Mouse (Mus musculus) cerebellum, postnatal 10 days (tissue): ENCODE results near the gene Cyp2j8.
A peak's percentile ranks its signal among the peaks of the same experiment; 100 is the strongest.
"Not testable (repeated sequence)": the region's sequence is repeated elsewhere in the genome, so short reads cannot be mapped to it uniquely, and the experiment has no call there.

Experiments used
- DNase-seq, 2 experiments: peaks; one replicate each; pipeline ENCODE4 v3.0.0; 2021; ENCODE audit warnings: mixed read lengths in 2 of 2

Gene Cyp2j8

DNA sequence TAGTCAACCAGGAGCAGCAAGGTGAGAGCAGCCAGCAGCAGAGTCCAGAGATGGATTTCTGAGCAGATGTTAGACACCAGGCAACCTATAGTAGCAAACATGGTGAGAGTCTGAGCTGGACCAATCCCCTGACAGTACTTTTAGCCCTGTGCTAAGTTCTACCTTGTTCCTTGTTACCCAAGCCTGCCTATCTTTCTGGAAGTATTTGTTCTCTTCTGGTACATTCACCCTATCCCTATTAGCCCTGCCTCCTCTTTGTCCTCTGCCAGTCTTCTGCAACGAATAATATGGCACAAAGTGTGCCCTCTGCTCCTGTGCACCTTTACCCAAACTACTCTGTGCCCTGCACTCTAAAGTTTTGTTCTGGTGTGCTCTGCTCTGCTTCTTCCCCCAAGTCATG is at the start of gene Cyp2j8:
Cyp2j8 (minus strand) TSS at position 101 of the 400 bp plus-strand sequence.
- no peak for DNase-seq

DNA sequence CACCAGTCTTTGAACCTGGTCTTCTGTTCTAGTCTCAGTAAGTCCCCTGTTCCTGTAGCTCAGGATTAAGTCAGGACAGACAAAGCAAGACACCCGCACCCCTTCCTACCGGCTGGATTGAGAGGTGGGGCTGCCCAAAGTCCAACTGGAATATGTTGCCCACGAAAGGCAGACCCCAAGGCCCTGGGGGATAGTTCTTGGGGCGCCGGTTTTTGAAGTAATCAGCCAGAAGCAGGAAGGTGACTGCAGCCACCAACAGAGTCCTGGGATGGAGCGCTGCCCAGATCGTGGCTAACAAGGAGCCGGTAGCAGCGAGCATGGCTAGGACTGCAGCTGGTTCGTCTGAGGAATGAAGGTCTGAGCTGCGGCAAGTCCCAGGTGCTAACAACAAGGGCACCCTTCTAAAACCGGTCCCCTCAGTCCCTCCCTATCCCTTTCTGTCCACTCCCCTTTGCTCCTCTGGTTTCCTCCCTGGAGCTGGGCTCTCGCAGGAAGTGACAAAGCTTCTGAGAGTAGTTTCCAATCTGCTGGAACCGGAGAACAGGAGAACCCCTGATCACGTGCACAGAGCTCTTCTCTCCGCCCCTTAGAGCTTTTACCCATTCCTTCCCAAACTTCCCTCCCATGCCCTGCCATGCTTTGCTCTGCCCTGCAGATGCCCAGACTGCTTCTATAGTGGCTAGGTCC is 46.1 kb upstream of the Cyp2j8 start, which contains the start of gene Cyp2j6:
Cyp2j6 (minus strand) TSS at position 529 of the 687 bp plus-strand sequence.
- DNase-seq, result peak; percentile 58

DNA sequence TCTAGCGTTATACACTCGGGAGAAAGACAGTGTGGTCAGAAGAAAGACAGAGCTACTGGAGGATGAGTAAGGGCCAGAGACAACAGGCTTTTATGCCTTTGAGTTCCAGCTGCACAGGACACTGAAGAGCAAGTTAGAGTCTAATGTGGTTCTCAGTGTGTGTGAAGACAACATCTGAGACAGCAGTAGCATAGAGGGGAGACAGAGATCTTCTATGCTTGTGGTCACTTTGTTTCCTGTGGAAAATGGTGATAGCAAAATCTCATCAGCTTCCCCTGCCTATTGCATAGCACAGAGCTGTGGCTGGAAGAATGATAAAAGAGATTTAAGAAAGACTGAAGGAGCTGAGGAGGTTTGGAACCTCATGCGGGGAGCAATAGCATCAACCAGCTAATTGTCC is 44.4 kb upstream of the Cyp2j8 start:
- DNase-seq, result no peak

DNA sequence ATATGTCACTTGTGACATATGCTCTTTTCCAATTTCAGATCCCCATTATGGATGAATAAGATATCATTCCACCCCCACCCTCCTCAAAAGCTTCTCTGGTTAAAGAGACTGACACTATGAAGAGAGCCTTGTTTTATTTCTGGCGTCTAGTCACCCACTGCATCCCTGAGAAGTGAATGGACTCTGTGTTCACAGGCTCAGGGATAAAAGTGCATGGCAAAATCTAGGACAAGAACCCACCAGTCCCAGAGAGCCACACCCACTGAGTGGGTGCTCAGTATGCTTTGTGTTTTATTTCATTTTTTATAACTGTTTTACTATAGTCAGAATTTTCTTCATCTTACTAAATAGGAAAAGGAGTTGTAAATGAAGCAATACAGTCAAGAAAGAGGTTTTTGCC is 38.8 kb upstream of the Cyp2j8 start:
- DNase-seq, result no peak

DNA sequence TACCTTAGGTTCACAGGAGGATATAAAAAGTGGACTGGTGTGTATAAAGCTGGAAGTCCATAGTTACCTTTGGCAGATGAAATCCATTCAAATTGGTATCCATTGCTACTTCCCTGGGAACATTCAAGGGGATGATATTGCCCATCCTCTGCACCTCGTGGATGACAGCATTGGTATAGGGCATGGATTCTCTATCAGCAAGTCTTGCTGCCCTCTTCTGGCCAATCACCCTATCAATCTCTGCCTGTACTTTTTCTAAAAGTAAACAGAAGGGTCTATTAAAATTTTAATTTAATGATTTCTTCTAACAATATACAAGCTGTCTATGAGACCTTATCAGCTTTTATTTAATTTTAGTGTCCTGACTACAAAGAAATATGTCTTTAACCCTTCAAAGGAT is 18.6 kb upstream of the Cyp2j8 start:
- DNase-seq, result peak; percentile 44 to 47

DNA sequence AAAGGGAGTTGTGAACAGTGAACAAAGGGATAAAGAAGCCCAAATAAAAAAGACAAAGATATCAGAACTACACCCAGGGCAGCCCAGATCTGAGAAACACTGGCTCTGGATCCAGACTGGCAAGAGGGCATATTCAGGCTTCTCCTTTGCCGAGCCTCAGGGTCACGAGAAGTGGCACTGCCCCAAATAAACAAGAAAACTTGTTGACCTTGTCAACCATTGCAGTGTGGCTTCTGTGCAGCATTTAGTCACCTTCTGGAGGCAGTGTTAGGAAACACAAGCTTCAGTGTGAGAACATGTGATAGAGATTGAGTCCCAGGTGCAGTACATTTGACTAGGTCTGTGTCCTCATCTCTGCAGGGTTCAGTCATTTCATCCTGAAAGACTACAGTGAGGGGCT is 15.1 kb upstream of the Cyp2j8 start:
- no peak for DNase-seq

DNA sequence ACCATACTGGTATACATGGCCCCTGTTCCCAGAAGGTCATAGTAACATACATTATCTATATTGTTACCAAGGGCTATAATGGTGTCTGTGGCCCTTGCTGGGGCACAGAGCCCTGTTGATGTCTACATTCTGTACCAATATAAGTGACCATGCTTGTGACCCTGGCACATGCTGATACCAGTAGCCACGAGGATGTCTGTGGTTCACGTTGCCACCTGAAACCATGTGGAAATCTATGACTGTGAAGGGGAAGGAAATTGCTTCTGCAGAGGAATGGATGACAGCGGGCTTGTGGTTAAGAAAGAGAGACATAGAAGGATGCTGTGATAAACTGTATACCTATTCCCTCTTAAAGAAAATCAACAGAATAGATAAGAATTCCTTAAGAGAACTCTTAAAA is 2.9 kb upstream of the Cyp2j8 start:
- no peak for DNase-seq

DNA sequence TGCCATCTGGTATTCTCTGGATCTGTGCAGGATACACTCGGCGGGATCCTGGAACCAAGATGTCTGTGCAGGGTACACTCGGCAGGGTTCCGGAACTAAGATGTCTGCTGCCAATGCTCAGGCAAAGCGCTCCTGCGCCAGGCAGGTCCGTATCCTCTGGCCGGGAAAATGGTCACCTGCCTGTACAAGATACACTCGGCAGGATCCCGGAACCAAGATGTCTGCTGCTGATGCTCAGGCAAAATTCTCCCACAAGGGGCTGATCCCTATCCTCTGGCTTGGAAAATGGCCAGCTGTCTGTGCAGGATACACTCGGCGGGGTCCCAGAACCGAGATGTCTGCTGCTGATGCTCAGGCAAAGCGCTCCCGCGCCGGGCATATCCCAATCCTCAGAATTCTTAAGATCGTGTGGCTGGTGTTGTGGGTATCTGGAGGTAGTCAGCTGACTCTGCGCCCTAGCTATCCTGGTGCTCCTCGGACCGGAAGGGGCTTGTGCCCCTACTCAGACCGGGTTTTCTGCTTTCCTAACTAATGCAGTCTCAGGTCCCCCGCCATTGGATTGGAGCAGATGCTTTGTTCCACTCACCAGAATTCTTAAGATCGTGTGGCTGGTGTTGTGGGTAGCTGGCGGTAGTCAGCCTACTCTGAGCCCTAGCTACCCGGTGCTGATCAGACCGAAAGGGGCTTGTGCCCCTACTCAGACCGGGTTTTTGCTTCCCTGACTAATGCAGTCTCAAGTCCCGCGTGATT is 43.7 kb downstream of the Cyp2j8 start:
- DNase-seq, result not testable (repeated sequence)
